Mouse (Mus musculus) yolk sac, embryonic 10.5 days (tissue): ENCODE data around the gene Homez.

Experiments used
- DNase-seq: peaks from one replicate; pipeline ENCODE4 v3.0.0-alpha.2; 2017; ENCODE audit warnings: low spot score

Homez gene

DNA sequence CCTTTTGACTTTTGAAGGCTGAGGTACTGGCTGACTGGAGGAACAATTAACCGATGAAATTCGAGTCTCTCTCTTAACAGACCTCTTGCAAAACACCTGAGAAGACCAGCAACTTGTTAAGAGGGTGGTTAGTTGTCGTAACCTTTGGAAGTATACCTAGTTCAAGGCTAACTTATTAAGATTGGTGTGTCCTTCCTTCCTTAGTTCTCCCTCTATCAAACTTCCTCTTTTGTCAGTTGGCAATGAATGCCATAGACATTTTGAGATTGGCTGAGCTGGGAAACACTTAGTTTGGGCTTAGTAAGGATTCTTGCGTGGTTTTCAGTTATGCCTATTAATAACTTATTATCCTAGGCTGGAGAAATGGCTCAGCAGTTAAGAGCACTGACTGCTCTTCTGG is 2.7 kb downstream of the Homez start:
- DNase-seq = no peak

DNA sequence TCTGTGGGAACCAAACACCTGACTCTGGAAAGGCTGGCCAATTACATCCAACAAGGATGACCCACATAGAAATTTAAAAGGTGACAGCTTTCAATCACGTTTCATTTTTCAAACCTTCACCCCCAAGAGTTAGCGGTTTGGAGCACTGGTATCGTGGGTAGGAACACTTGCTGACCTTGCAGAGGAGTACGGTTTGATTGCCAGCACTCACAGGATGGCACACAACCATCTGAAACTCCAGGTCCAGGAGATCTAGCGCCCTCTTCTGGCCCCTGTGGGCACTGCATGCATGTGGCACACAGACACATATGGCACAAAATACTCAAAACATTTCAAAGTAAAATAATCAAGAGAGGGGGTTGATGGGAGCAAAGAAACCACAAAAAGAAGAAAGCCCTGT is 3.8 kb downstream of the Homez start:
- no peak for DNase-seq

DNA sequence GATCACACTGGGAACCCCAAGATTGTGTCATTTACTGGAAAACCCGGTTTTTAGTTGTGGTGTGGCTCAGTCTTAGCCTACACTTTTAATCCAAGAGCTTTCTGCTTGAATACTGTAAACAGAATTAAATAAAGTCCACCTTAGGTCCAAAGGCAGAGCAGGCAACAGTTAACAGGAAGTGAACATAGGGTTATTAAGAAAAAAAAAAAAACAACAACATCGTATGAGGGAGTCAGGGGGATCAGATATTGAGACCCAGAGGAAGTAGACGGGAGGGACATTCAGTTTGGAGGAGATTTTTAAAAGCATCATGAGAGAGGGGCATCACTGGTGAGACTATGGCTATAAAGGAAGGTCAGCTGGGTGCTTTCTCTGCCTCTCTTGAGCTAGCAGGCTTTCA is 4.5 kb downstream of the Homez start:
- DNase-seq = no peak

DNA sequence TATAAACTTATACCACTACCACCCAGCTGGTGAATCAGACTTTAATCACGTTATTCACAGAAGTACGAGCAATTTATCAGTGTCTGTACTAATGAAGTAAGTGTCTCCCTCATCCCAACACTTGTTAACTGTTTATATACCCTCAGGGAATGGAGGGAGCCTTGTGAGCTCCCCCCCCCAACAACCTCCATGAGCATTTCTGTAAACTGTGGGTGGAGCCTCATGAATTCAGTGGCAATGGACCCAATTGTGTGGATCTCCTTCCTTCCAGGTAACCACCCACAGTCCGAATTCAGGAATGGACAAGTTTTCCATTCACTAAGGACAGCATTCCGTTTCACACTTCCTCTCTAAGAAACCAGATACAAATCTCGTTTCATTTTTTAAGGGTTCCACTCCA is 5.1 kb downstream of the Homez start:
- DNase-seq = no peak

DNA sequence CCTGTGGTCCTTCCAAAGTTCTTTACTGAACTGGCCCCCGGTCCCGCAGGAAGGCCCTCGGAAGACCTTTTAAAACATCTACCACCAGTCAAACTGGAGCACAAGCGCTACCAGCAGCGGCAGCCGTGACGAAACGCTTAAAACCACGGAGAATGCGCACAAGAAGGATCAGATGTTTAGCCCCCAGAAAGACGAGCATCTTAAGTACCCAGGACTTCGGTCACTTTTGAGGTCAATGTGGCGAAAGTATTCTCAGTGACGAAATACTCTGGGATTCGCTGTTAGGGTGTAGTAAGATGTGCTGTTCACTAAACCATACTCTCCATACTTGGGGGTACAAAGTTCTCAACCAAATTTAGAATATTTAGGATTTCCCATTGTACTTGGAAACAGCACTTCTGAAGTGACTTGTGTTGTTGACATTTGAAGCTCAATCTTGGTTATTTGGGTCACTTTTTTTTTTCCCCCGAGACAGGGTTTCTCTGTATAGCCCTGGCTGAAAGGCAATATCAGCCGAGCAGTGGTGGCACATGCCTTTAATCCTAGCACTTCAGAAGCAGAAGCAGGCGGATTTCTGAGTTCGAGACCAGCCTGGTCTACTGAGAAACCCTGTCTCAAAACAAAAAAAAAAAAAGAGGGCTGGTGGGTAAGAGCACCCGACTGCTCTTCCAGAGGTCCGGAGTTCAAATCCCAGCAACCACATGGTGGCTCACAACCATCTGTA is 6.3 kb downstream of the Homez start:
- no peak for DNase-seq

DNA sequence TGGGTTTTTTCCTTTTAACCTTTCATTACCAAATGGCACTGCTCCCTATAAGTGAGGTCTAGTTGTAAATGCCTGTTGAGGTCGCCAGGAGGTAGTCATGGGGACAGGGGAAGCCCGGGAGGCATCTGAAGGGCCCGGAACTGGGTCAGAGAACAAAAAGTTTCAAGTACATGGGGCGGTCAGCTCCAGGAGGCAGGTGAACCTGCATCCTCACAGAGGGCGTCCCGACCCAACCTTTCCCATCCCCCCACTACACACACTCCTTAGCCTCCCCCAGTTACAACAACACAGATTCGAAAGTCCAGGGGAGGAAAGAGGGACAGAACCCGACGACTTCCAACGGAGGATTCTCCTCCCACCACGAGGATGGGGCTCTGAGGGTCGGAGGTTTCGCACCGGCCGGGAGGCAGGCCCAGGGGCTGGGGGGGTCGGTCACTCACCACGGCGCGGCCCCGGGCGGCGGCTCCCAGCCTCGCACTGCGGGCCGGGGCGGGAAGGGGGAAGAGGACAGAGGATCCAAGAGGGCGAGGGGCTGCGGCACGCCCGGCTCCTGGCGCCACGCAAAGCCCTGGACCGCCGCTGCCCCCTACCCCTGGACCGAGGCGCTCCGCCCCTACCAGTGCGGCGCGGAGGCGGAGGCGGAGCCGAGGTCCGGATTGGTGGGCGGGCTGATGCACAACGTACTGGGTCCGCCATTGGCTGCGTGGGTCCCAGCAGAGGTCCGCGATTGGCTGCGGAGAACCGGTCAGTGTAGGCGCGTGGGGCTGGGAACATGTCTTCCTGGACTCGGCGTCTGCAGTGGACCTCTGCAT is 7.1 kb downstream of the Homez start:
- peak; percentile 93 for DNase-seq

DNA sequence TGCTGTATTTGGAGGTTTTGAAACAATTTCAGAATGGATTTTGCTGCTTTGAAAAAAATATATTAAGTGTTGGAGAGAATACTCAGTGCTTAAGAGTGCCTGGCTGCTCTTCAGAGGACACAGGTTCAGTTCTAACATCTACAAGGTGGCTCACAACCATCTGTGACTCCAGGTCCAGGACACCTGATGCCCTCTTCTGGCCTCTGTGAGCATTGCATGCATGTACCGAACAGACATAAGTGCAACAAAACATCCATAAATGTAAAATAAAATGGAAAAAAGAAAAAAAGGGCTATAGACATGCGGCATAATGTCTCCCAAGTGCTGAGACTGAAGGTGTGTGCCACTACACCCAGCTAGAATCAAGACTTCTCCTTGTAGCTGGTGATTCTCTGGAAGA is 10.2 kb downstream of the Homez start:
- DNase-seq = no peak

DNA sequence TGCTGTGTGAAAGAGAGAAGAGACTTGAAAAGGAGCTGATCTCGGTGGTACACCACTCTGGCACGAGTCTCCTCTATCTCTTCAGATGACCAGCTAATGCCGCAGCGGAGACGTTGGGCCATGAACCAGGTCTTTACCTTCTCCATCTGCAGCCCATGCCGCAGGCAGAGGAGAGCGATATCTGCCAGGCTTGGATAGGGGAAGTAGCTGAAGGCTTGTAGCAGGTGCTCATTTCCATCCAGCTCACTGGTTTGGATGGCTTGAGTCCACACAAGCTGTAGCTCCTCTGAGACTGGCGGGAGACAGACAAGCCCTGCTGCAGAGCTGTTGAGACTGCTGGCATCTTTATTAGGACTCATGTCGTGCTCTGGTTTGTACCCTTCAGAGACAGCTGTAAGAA is 12.9 kb downstream of the Homez start:
- no peak for DNase-seq

DNA sequence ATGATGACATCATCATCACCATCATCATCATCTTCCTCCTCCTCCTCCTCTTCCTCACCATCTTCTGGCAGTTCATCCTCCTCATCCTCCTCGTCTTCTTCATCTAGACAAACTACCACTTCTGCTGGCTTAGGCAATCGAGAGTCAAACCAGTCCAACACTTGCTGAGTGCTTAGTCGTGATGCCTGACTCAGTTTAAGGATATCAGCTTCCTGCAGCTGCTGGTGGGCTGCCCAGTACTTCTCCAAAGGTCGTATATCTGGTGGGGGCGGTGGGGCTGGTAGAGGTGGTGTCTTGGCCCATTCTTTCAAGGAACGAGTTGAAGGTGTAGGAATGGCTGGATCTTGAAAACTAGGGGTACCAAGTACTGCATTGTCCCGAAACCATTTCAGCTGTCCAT is 14.1 kb downstream of the Homez start:
- DNase-seq = no peak

DNA sequence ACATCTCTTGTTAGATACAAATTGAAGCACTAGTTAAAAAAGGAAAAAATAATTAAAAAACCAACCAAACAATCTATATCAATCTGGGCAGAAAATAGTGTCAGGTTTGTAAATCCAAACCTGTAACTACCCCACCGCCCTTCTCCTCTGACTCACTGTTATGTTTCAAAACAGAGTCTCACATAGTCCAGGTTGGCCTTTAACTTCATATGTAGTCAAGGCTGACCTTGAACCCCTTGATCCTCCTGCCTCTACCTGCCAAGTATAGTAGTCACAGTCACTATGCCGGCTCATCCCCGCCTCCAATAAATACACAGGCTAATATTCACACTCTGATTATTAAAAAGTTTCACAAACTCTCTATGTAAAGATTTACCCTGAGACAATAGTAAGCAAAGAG is 15.0 kb downstream of the Homez start:
- DNase-seq = no peak

DNA sequence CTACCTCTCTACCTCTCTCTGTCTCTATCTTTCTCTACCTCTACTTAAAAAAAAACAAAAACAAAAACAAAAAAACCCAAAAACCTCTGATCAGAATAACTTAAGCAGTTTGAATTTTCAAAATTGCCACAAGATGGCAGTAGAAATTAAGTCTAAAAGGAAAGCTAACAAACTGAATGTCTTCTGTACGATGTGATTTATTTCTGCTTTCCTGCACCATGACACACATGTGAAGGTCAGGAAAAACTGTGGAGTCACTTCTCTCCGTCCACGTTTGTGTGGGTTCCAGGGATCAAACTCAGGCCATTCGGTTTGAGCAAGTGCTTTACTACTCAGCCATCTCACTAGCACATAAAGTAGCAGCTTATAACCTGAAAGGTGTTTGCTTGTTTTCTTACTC is 27.3 kb downstream of the Homez start:
- DNase-seq = no peak

DNA sequence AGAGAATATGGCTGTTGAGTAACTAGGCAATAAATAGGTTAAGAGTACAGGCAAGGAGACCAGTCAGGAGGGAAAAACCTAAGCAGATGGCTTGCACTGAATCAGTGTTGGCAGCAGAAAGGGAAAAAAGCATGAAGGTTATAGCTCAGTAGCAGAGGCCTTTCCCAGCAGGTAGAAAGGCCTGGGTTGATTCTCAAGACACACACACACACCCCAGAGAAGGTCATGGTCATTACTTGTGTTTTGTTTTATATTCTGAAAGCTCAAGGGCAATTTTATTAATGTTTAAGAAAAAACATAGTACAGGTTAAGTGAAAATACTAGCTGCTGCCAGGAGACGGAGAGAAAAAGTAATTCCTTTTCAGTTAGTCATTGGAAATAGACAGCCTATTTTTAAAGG is 47.0 kb downstream of the Homez start:
- no peak for DNase-seq

DNA sequence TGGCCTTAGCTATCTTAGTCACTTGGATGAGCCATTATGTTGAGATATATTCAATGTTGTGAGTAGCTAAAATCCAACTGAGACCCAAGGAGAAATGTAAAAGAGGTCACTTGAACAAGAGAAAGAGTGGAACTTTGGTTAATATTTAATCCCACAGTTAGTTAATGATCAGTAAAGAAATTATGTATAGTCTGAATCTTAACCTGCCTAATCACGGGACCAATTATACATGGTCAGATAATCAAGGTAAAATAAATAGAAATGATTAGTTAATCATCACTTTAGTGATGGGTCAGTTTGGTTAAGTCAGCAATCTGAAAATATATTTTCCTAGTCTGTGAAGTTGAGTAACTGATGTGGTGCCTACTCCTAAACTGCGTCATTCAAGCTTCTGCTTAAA is 48.5 kb downstream of the Homez start:
- no peak for DNase-seq

DNA sequence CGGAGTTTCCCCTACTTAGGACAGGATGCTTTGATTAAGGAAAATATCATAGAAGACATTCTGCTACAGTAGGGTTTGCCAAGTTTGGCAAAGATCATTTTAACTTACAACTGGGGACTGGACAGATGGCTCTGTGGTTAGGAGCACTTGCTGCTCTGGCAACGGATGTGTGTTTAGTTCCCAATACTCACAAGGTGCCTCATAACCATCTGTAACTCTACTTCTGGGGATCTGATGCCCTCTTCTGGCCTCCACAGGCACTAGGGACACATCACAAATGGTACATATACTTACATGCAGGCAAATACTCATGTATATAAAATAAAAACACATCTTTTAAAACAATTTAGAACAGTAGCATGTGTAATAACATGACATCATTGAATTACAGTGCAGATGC is 53.0 kb downstream of the Homez start:
- no peak for DNase-seq

DNA sequence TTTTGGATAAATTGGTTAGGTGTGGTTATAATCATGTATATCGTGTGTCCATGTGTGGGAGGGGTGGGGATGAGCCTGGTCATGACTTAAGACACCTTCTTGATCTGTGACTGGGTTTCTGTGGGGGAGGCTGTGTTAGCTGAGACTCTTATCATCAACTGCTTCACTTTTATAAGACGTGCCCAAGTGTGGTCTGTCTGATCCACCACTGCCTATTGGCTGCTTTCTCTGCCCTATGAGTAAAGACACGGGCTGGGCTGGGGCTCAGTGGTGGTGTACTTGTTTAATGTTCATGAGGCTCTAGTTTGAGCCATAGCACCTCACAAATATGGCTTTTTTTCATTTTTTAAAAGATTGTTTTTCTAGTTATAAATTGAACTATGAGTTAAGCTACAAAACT is 55.0 kb downstream of the Homez start:
- no peak for DNase-seq

DNA sequence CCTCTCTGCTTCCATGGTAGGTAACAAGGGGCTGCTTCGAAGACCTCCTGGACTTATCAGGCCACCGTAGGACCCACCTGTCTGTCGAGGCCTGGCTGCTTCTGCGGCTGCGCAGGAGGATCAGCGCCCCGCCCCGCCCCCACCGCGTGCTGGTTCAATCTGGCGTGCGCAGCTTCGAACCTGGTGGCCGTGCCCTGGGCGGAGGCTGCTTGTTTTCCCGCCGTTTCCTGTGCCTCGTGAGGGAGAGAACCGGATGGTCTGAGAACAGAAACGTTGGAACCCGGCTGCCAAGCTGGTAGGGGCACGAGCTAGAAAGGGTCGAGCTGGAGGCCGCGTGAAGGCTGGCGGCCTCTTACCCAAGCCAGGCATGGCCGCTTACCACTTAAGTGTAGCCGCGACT is 56.8 kb downstream of the Homez start, which contains the start of gene Rnf212b:
Gene Rnf212b, plus strand, starts transcription at position 151 of the 400 bp plus-strand sequence.
- no peak for DNase-seq

DNA sequence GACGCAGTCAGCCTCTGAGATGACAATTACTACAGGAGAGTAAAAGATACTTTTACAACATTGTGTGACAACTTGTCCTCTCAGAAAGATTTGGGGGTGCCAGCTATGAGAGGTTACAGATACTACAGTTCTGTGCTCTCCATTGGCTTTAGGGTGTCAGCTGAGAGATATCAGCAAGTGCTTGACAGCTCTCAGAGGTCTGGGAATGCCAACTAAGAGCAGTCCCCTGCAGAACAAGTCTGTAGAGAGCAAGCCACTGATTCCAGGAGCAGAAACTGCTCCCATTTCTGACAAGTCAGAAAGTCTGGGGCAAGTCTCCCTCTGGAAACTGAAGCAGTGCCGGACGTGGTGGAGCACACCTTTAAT is 61.1 kb downstream of the Homez start:
- no peak for DNase-seq

DNA sequence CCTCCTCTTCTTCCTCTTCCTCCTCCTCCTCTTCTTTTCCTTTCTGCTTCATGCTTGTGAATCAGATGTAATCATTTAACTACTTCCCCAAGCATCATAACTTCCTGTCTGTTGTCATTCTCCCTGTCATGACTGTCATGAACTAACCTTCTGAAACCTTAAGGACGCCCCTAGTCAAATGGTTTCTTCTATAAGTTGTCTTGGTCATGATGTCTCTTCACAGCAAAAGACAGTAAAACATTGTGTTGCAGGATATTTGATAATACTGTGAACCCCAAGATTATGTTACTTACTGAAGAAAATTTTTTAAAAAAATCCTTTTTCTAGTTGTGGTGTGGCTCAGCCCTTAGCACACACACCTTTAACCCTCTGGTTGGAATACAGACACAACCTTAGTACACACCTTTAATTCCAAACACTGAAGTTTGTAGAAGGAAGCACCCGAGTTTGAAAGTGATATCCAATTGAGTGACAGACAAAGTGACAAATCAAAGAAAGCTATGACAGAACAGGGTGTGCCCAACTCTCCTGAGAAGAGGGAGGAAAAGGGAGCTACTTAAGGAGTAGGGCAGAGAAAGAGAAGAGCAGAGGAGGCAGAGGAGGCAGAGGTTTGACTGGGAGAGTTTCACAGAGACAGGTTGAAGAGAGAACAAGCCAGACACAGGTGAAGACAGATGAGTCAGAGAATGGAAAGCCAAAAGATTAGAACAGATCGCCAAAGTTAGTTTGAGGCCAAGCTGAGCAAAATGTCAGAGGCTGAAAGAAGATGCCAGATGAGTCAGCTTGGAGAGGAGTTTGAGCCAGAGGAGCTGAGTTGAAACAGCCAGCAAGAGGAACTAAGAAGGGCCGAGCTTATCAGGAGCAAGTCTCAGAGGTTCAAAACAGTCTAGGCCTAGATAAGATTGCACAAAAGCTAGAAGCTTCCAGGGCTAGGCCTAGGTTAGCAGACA is 61.8 kb downstream of the Homez start:
- no peak for DNase-seq

DNA sequence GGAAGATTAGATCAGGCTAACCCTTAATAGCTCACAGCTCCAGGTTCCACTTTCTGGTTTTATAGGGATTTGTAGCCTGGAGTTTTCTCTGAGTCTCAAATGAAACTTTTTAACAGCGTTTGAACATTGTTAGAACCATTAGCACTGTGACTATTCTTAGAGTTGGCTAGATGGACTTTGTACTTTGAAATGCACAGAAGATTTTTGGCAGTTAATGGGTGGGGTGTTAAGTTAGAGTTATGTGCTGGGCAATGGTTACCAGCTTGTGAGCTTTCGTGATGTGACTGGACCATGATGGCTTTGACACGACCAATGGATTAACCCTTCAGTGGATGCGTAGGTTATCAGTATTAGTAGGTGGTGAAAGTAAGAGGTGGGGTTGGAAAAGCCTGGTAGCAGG is 64.6 kb downstream of the Homez start:
- no peak for DNase-seq
